Mouse (Mus musculus) lung, postnatal 0 days (tissue): ENCODE measurements around the gene Hsd3b1.

Experiments
- CTCF ChIP-seq: IDR thresholded peaks from 2 replicates; pipeline ENCODE4 v1.5.1; 2016; ENCODE audit warnings: antibody characterized with exemption, mild to moderate bottlenecking
- EP300 ChIP-seq: IDR thresholded peaks from 2 replicates; pipeline ENCODE4 v1.6.1; 2016; ENCODE audit warnings: antibody characterized with exemption, mild to moderate bottlenecking, control low read depth

- no peak for TF ChIP-seq EP300
- TF ChIP-seq CTCF: no peak
These were observed 5.9 kb downstream of the Hsd3b1 start for GRCm38 (mm10) chr3:98853685-98854084.
